Mouse (Mus musculus) myocyte (in vitro differentiated cells): ENCODE results near the gene Fgd1. TPM values are rescaled to one million over a fixed set of nuclear protein-coding genes. Genes with fewer than 3 reads are reported as not detected.

Experiments
- H3K27me3 ChIP-seq: one replicate; pipeline ENCODE4 v1.6.1; 2011; ENCODE audit not compliant: control insufficient read depth, insufficient read depth, insufficient read length
- H3K36me3 ChIP-seq: one replicate; pipeline ENCODE4 v1.6.1; 2011; ENCODE audit not compliant: control insufficient read depth, insufficient read depth
- H3K4me2 ChIP-seq: one replicate; pipeline ENCODE4 v1.6.1; 2011; ENCODE audit warnings: low read depth, control low read depth
- H3K4me3 ChIP-seq: one replicate; pipeline ENCODE4 v1.5.1; 2011; ENCODE audit warnings: mild to moderate bottlenecking, control low read depth, moderate library complexity
- H3K79me2 ChIP-seq: one replicate; pipeline ENCODE4 v1.6.1; 2011; ENCODE audit not compliant: control insufficient read depth, insufficient read depth
- H3ac ChIP-seq: one replicate; pipeline ENCODE4 v1.6.1; 2011; ENCODE audit not compliant: control insufficient read depth, insufficient read length
- CEBPB ChIP-seq: IDR thresholded peaks from 2 replicates; pipeline ENCODE4 v1.6.1; 2011; ENCODE audit warnings: mild to moderate bottlenecking, moderate library complexity; ENCODE audit not compliant: poor library complexity, insufficient read depth, severe bottlenecking
- E2F4 ChIP-seq: IDR thresholded peaks from one replicate; pipeline ENCODE4 v1.6.1; 2011; ENCODE audit warnings: mild to moderate bottlenecking, control low read depth, moderate library complexity; ENCODE audit not compliant: insufficient read depth
- MAX ChIP-seq: IDR thresholded peaks from one replicate; pipeline ENCODE4 v1.6.1; 2011; ENCODE audit warnings: low read depth, mild to moderate bottlenecking, control low read depth
- MYOD1 ChIP-seq, 3 experiments: IDR thresholded peaks; one replicate each; pipeline ENCODE4 v1.6.1; 2011; ENCODE audit warnings: control low read depth in 2 of 3, low read depth in 2 of 3, mild to moderate bottlenecking in 2 of 3, moderate library complexity in 1 of 3; ENCODE audit not compliant: insufficient read length in 2 of 3, control insufficient read depth in 1 of 3
- MYOG ChIP-seq, 3 experiments: IDR thresholded peaks; one replicate each; pipeline ENCODE4 v1.6.1; 2011; ENCODE audit warnings: control low read depth in 2 of 3, low read depth in 2 of 3, mild to moderate bottlenecking in 2 of 3; ENCODE audit not compliant: insufficient read length in 2 of 3, control insufficient read depth in 1 of 3, insufficient read depth in 1 of 3
- POLR2A ChIP-seq: IDR thresholded peaks from one replicate; pipeline ENCODE4 v1.6.1; 2011; ENCODE audit warnings: low read depth, mild to moderate bottlenecking, control low read depth, moderate library complexity; ENCODE audit not compliant: insufficient read length
- POLR2AphosphoS2 ChIP-seq: IDR thresholded peaks from one replicate; pipeline ENCODE4 v1.6.1; 2011; ENCODE audit warnings: low read depth, control low read depth; ENCODE audit not compliant: insufficient read length
- REST ChIP-seq: IDR thresholded peaks from one replicate; pipeline ENCODE4 v1.6.1; 2011; ENCODE audit warnings: mild to moderate bottlenecking, control low read depth, moderate library complexity; ENCODE audit not compliant: insufficient read depth, insufficient read length
- SRF ChIP-seq: IDR thresholded peaks from one replicate; pipeline ENCODE4 v1.6.1; 2011; ENCODE audit warnings: low read depth; ENCODE audit not compliant: control insufficient read depth, insufficient read length
- TCF12 ChIP-seq: IDR thresholded peaks from one replicate; pipeline ENCODE4 v1.6.1; 2011; ENCODE audit warnings: mild to moderate bottlenecking, control low read depth; ENCODE audit not compliant: poor library complexity, insufficient read depth, severe bottlenecking
- TCF3 ChIP-seq: IDR thresholded peaks from one replicate; pipeline ENCODE4 v1.6.1; 2011; ENCODE audit warnings: low read depth, control low read depth; ENCODE audit not compliant: insufficient read length
- USF1 ChIP-seq: IDR thresholded peaks from one replicate; pipeline ENCODE4 v1.6.1; 2011; ENCODE audit warnings: low read depth, mild to moderate bottlenecking, control low read depth, moderate library complexity
- polyA plus RNA-seq: library from polyadenylated mRNA; unstranded; fragments of >200 nt; fragmentation: generic; extraction: Trizol; gene quantifications from one replicate; pipeline ENCODE4 v1.2.1, GENCODE M21; 2012; ENCODE audit warnings: missing spikeins

The Fgd1 gene
- polyA plus RNA-seq, 1 experiment = 8.5 TPM

GRCm38 (mm10) chrX:151055559-151055958, 9.6 kb downstream of the Fgd1 start:
- TF ChIP-seq CEBPB (no peak), REST (no peak), MYOD1 (IDR thresholded peaks at IDR 0.05; ENCODE audit: control insufficient read depth in 1 of 3, insufficient read length in 2 of 3, low read depth in 2 of 3) (no peak), MYOG (IDR thresholded peaks at IDR 0.05; ENCODE audit: control insufficient read depth in 1 of 3, insufficient read depth in 1 of 3, insufficient read length in 2 of 3, low read depth in 2 of 3) (no peak), SRF (no peak), POLR2AphosphoS2 (no peak), E2F4 (no peak), MAX (no peak), TCF12 (no peak), POLR2A (no peak), TCF3 (no peak)
- Histone ChIP-seq H3K36me3 (no peaks in the 10 kb centered on the region), H3K4me3 (no peak overlapping the region), H3K79me2 (no peaks in the 10 kb centered on the region), H3K27me3 (no peaks in the 10 kb centered on the region), H3K4me2 (peak overlapping the region; percentile 42), H3ac (no peak overlapping the region)

GRCm38 (mm10) chrX:151059346-151059745, 13.4 kb downstream of the Fgd1 start:
- TF ChIP-seq TCF12 (no peak), TCF3 (no peak)
- no peak overlapping the region for H3K4me2 ChIP-seq
- no peak overlapping the region for H3K4me3 ChIP-seq
- H3K79me2 ChIP-seq = no peaks in the 10 kb centered on the region
- no peaks in the 10 kb centered on the region for H3K27me3 ChIP-seq
- H3K36me3 ChIP-seq = no peaks in the 10 kb centered on the region
- H3ac ChIP-seq = no peak overlapping the region

- Histone ChIP-seq H3K4me2 (no peak overlapping the region), H3K79me2 (no peaks in the 10 kb centered on the region), H3ac (no peak overlapping the region), H3K27me3 (no peaks in the 10 kb centered on the region), H3K36me3 (no peaks in the 10 kb centered on the region), H3K4me3 (no peak overlapping the region)
- TF ChIP-seq TCF12 (no peak), USF1 (no peak), POLR2AphosphoS2 (no peak), E2F4 (no peak), CEBPB (no peak), MAX (no peak), POLR2A (no peak)
These were observed 15.8 kb downstream of the Fgd1 start for GRCm38 (mm10) chrX:151061615-151062299.

GRCm38 (mm10) chrX:151066071-151066666, 20.2 kb downstream of the Fgd1 start:
- H3K27me3 ChIP-seq = no peaks in the 10 kb centered on the region
- H3K4me2 ChIP-seq = no peak overlapping the region
- H3K79me2 ChIP-seq = no peaks in the 10 kb centered on the region
- TF ChIP-seq USF1 (no peak), POLR2A (no peak)
- no peak overlapping the region for H3ac ChIP-seq
- no peak overlapping the region for H3K4me3 ChIP-seq
- no peaks in the 10 kb centered on the region for H3K36me3 ChIP-seq

GRCm38 (mm10) chrX:151067876-151068275, 21.9 kb downstream of the Fgd1 start:
- no peak overlapping the region for H3K4me3 ChIP-seq
- no peaks in the 10 kb centered on the region for H3K36me3 ChIP-seq
- no peaks in the 10 kb centered on the region for H3K79me2 ChIP-seq
- H3ac ChIP-seq = no peak overlapping the region
- no peaks in the 10 kb centered on the region for H3K27me3 ChIP-seq
- no peak for TF ChIP-seq SRF
- TF ChIP-seq USF1 = no peak
- TF ChIP-seq MYOD1 (IDR thresholded peaks at IDR 0.05; ENCODE audit: control insufficient read depth in 1 of 3, insufficient read length in 2 of 3, low read depth in 2 of 3) = no peak
- no peak for TF ChIP-seq CEBPB
- no peak for TF ChIP-seq TCF3
- no peak for TF ChIP-seq MYOG (IDR thresholded peaks at IDR 0.05; ENCODE audit: control insufficient read depth in 1 of 3, insufficient read depth in 1 of 3, insufficient read length in 2 of 3, low read depth in 2 of 3)
- no peak for TF ChIP-seq MAX
- TF ChIP-seq REST = no peak
- H3K4me2 ChIP-seq = no peak overlapping the region

GRCm38 (mm10) chrX:151076007-151076406, 30.1 kb downstream of the Fgd1 start:
- H3K27me3 ChIP-seq = no peaks in the 10 kb centered on the region
- no peak overlapping the region for H3ac ChIP-seq
- no peaks in the 10 kb centered on the region for H3K36me3 ChIP-seq
- TF ChIP-seq MYOD1 (IDR thresholded peaks at IDR 0.05; ENCODE audit: control insufficient read depth in 1 of 3, insufficient read length in 2 of 3, low read depth in 2 of 3) = no peak
- no peak for TF ChIP-seq CEBPB
- TF ChIP-seq POLR2AphosphoS2 = no peak
- no peak for TF ChIP-seq SRF
- no peak for TF ChIP-seq REST
- TF ChIP-seq TCF12 = no peak
- no peak for TF ChIP-seq E2F4
- no peak for TF ChIP-seq POLR2A
- no peak for TF ChIP-seq MAX
- no peak for TF ChIP-seq USF1
- TF ChIP-seq MYOG (IDR thresholded peaks at IDR 0.05; ENCODE audit: control insufficient read depth in 1 of 3, insufficient read depth in 1 of 3, insufficient read length in 2 of 3, low read depth in 2 of 3) = no peak
- no peak for TF ChIP-seq TCF3
- no peak overlapping the region for H3K4me3 ChIP-seq
- no peak overlapping the region for H3K4me2 ChIP-seq
- H3K79me2 ChIP-seq = no peaks in the 10 kb centered on the region
